In genomic region chr19:5389647-5390046, GRCm38 (mm10) we compare ENCODE assay signal across 8 mouse cellular contexts. TPM values are rescaled to one million over a fixed set of nuclear protein-coding genes. Genes with fewer than 3 reads are reported as not detected.
DNase-seq lines count a peak whose midpoint lies in the region; ATAC-seq lines count a peak whose summit lies in the region.

No protein-coding gene starts in this region.

- no peak overlapping the region for H3K27ac ChIP-seq in hindbrain, embryonic 16.5 days (ENCODE audit: low read depth, low read length)
- H3K27ac ChIP-seq in liver, embryonic 15.5 days (replicated peaks), result peak overlapping the region; percentile 87
- H3K27ac ChIP-seq in neural tube, embryonic 13.5 days (replicated peaks), result no peak overlapping the region

- 55% methylated on average over 12 of the region's 12 CpGs for WGBS in hindbrain, embryonic 16.5 days
- WGBS in liver, embryonic 15.5 days (ENCODE audit: insufficient replicate concordance), result 1% methylated on average over 12 of the region's 12 CpGs
- 47% methylated on average over 12 of the region's 12 CpGs for WGBS in neural tube, embryonic 13.5 days

- H3K9ac ChIP-seq in hindbrain, embryonic 16.5 days (ENCODE audit: low read depth, low read length), result peak overlapping the region; percentile 36; the same call in 1 of the 2 replicates
- H3K9ac ChIP-seq in liver, embryonic 15.5 days, result peak overlapping the region; percentile 75
- H3K9ac ChIP-seq in neural tube, embryonic 13.5 days, result peak overlapping the region; percentile 95

- H3K4me1 ChIP-seq in hindbrain, embryonic 16.5 days (ENCODE audit: control insufficient read depth, insufficient read depth, low read depth, low read length), result peaks cover 28% of the 10 kb centered on the region
- peaks cover 47% of the 10 kb centered on the region for H3K4me1 ChIP-seq in liver, embryonic 15.5 days (replicated peaks)
- peaks cover 37% of the 10 kb centered on the region for H3K4me1 ChIP-seq in neural tube, embryonic 13.5 days (replicated peaks)

- no peaks in the 10 kb centered on the region for H3K9me3 ChIP-seq in hindbrain, embryonic 16.5 days (ENCODE audit: control insufficient read depth, low read length)
- no peaks in the 10 kb centered on the region for H3K9me3 ChIP-seq in liver, embryonic 15.5 days (replicated peaks)
- no peaks in the 10 kb centered on the region for H3K9me3 ChIP-seq in neural tube, embryonic 13.5 days

- no peaks in the 10 kb centered on the region for H3K27me3 ChIP-seq in hindbrain, embryonic 16.5 days (replicated peaks; ENCODE audit: control insufficient read depth, insufficient read depth, low read length)
- no peaks in the 10 kb centered on the region for H3K27me3 ChIP-seq in liver, embryonic 15.5 days
- H3K27me3 ChIP-seq in neural tube, embryonic 13.5 days, result no peaks in the 10 kb centered on the region

- ATAC-seq in erythroblast, adult 5-6 weeks (replicated peaks; ENCODE audit: low FRiP score, poor library complexity, severe bottlenecking), result peak; percentile 41
- no peak for ATAC-seq in hindbrain, embryonic 16.5 days
- ATAC-seq in liver, embryonic 15.5 days (ENCODE audit: insufficient read depth), result peak; percentile 40
- ATAC-seq in neural tube, embryonic 13.5 days (ENCODE audit: low read depth), result no peak
- no peak for ATAC-seq in cerebellum, adult (ENCODE audit: insufficient number of reproducible peaks, low FRiP score, low TSS enrichment)

- H3K4me2 ChIP-seq in hindbrain, embryonic 16.5 days (ENCODE audit: low read length), result peak overlapping the region; percentile 63
- peak overlapping the region; percentile 87 for H3K4me2 ChIP-seq in liver, embryonic 15.5 days
- peak overlapping the region; percentile 98 for H3K4me2 ChIP-seq in neural tube, embryonic 13.5 days

- peak; percentile 48 for DNase-seq in urinary bladder, adult 2 months (ENCODE audit: low spot score)
- no peak for DNase-seq in urinary bladder, postnatal 10 days (ENCODE audit: low spot score)
- no peak for DNase-seq in right cerebral cortex, postnatal 25 days

- H3K36me3 ChIP-seq in hindbrain, embryonic 16.5 days (ENCODE audit: control insufficient read depth, insufficient read depth, low read length), result peaks cover 3% of the 10 kb centered on the region; the same call in 1 of the 2 replicates
- H3K36me3 ChIP-seq in liver, embryonic 15.5 days (replicated peaks), result peaks cover 15% of the 10 kb centered on the region
- H3K36me3 ChIP-seq in neural tube, embryonic 13.5 days, result peaks cover 16% of the 10 kb centered on the region

- peak overlapping the region; percentile 92 for H3K4me3 ChIP-seq in hindbrain, embryonic 16.5 days (ENCODE audit: low read length)
- peak overlapping the region; percentile 88 for H3K4me3 ChIP-seq in liver, embryonic 15.5 days (replicated peaks)
- H3K4me3 ChIP-seq in neural tube, embryonic 13.5 days, result peak overlapping the region; percentile 98

RNA-seq across cellular contexts. Expression of gene Sart1, which starts 1.1 kb away (rescaled TPM):
- polyA plus RNA-seq in urinary bladder, adult 2 months (2012; rRNA removed), result 36.7 and 51.4 TPM in 2 replicates
- 28.4 and 63.2 TPM in 2 replicates for total RNA-seq in erythroblast, adult 5-6 weeks (2015; ENCODE audit: low replicate concordance)
- total RNA-seq in erythroblast, adult 5-6 weeks (2017; ENCODE audit: low replicate concordance), result 28.5 and 48.2 TPM in 2 replicates
- polyA plus RNA-seq in hindbrain, embryonic 16.5 days (2015; fragmentation: Nextera tagmentation; extraction: Ambion mirVana), result 58.8 and 66.0 TPM in 2 replicates
- polyA plus RNA-seq in liver, embryonic 15.5 days (2015; fragmentation: Nextera tagmentation; extraction: Ambion mirVana), result 26.5 and 31.5 TPM in 2 replicates
- polyA plus RNA-seq in neural tube, embryonic 13.5 days (2015; fragmentation: Nextera tagmentation; extraction: Ambion mirVana), result 72.2 and 74.8 TPM in 2 replicates

RNA-seq across cellular contexts. Expression of gene Tsga10ip, which starts 12.7 kb away (rescaled TPM):
- polyA plus RNA-seq in urinary bladder, adult 2 months (2012; rRNA removed), result not detected in 2 replicates
- 2.5 TPM in 1 of 2 replicates, not detected in the other for total RNA-seq in erythroblast, adult 5-6 weeks (2015; ENCODE audit: low replicate concordance)
- total RNA-seq in erythroblast, adult 5-6 weeks (2017; ENCODE audit: low replicate concordance), result not detected in 2 replicates
- polyA plus RNA-seq in hindbrain, embryonic 16.5 days (2015; fragmentation: Nextera tagmentation; extraction: Ambion mirVana), result 0.36 TPM in 1 of 2 replicates, not detected in the other
- polyA plus RNA-seq in liver, embryonic 15.5 days (2015; fragmentation: Nextera tagmentation; extraction: Ambion mirVana), result 0.46 TPM in 1 of 2 replicates, not detected in the other
- polyA plus RNA-seq in neural tube, embryonic 13.5 days (2015; fragmentation: Nextera tagmentation; extraction: Ambion mirVana), result 0.20 TPM in 1 of 2 replicates, not detected in the other

RNA-seq across cellular contexts. Expression of gene Banf1, which starts 22.7 kb away (rescaled TPM):
- 125 and 147 TPM in 2 replicates for polyA plus RNA-seq in urinary bladder, adult 2 months (2012; rRNA removed)
- 77.5 and 144 TPM in 2 replicates for total RNA-seq in erythroblast, adult 5-6 weeks (2015; ENCODE audit: low replicate concordance)
- 5.9 and 14.1 TPM in 2 replicates for total RNA-seq in erythroblast, adult 5-6 weeks (2017; ENCODE audit: low replicate concordance)
- polyA plus RNA-seq in hindbrain, embryonic 16.5 days (2015; fragmentation: Nextera tagmentation; extraction: Ambion mirVana), result 315 and 333 TPM in 2 replicates
- 216 and 231 TPM in 2 replicates for polyA plus RNA-seq in liver, embryonic 15.5 days (2015; fragmentation: Nextera tagmentation; extraction: Ambion mirVana)
- polyA plus RNA-seq in neural tube, embryonic 13.5 days (2015; fragmentation: Nextera tagmentation; extraction: Ambion mirVana), result 311 and 317 TPM in 2 replicates

RNA-seq across cellular contexts. Expression of gene Eif1ad, which starts 23.1 kb away (rescaled TPM):
- polyA plus RNA-seq in urinary bladder, adult 2 months (2012; rRNA removed), result 24.4 and 26.8 TPM in 2 replicates
- 7.3 and 12.3 TPM in 2 replicates for total RNA-seq in erythroblast, adult 5-6 weeks (2015; ENCODE audit: low replicate concordance)
- 14.7 and 18.7 TPM in 2 replicates for total RNA-seq in erythroblast, adult 5-6 weeks (2017; ENCODE audit: low replicate concordance)
- 40.6 and 44.4 TPM in 2 replicates for polyA plus RNA-seq in hindbrain, embryonic 16.5 days (2015; fragmentation: Nextera tagmentation; extraction: Ambion mirVana)
- polyA plus RNA-seq in liver, embryonic 15.5 days (2015; fragmentation: Nextera tagmentation; extraction: Ambion mirVana), result 26.0 and 26.5 TPM in 2 replicates
- polyA plus RNA-seq in neural tube, embryonic 13.5 days (2015; fragmentation: Nextera tagmentation; extraction: Ambion mirVana), result 51.1 and 55.2 TPM in 2 replicates

RNA-seq across cellular contexts. Expression of gene Drap1, which starts 35.1 kb away (rescaled TPM):
- polyA plus RNA-seq in urinary bladder, adult 2 months (2012; rRNA removed), result 228 and 236 TPM in 2 replicates
- total RNA-seq in erythroblast, adult 5-6 weeks (2015; ENCODE audit: low replicate concordance), result 15.0 and 32.4 TPM in 2 replicates
- total RNA-seq in erythroblast, adult 5-6 weeks (2017; ENCODE audit: low replicate concordance), result 15.8 and 18.0 TPM in 2 replicates
- 301 and 318 TPM in 2 replicates for polyA plus RNA-seq in hindbrain, embryonic 16.5 days (2015; fragmentation: Nextera tagmentation; extraction: Ambion mirVana)
- 61.1 and 64.6 TPM in 2 replicates for polyA plus RNA-seq in liver, embryonic 15.5 days (2015; fragmentation: Nextera tagmentation; extraction: Ambion mirVana)
- polyA plus RNA-seq in neural tube, embryonic 13.5 days (2015; fragmentation: Nextera tagmentation; extraction: Ambion mirVana), result 318 and 326 TPM in 2 replicates

Comparison
In these comparisons a context has a peak if more than half of its experiments do, and no peak if none do; other contexts are left out.
1. ATAC-seq: peak in erythroblast, adult 5-6 weeks (single experiment) and liver, embryonic 15.5 days (single experiment); none in hindbrain, embryonic 16.5 days (single experiment), neural tube, embryonic 13.5 days (single experiment) and cerebellum, adult (single experiment).
2. H3K9ac ChIP-seq: peak in every context shown above with its lines; median percentile 95 in neural tube, embryonic 13.5 days; 75 in liver, embryonic 15.5 days; 36 in hindbrain, embryonic 16.5 days.
3. Peak in every context shown above with its lines, with median percentiles within 50 percentile points of each other: H3K4me2 ChIP-seq and H3K4me3 ChIP-seq.